Mouse (Mus musculus) lung, postnatal 36 days (tissue): ENCODE data around the gene Olfr978.
"Not testable (repeated sequence)": the region's sequence is repeated elsewhere in the genome, so short reads cannot be mapped to it uniquely, and the experiment has no call there.

Experiments used
- DNase-seq: peaks from one replicate; pipeline ENCODE4 v3.0.0; 2022; ENCODE audit warnings: mixed read lengths

The Olfr978 gene

GRCm38 (mm10) chr9:39991813-39992212, at the start of gene Olfr978:
Olfr978 (plus strand) TSS chr9:39992113.
- no peak for DNase-seq

DNA sequence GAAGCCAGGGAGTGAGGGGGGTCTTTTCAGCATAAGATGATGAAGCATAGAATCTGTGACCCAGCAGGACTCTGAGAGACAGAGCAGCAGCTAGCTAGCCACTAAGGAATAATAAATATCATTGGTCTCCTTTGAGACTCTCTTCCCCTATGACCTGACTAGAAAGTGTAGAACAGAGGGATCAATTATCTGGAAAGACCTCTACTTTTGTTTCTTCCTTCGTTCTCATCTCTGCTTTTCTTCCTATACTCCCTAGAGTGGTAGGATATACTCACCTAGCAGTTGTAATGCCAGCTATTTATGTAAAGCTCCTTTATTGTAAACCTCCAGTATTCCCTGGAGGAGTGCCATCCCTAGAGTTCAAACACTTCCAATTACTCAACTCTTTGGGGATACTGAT, 40.0 kb upstream of the Olfr978 start, which contains the start of gene Olfr975:
TSS of gene Olfr975 (minus strand) at position 101 of the 400 bp plus-strand sequence.
- no peak for DNase-seq

DNA sequence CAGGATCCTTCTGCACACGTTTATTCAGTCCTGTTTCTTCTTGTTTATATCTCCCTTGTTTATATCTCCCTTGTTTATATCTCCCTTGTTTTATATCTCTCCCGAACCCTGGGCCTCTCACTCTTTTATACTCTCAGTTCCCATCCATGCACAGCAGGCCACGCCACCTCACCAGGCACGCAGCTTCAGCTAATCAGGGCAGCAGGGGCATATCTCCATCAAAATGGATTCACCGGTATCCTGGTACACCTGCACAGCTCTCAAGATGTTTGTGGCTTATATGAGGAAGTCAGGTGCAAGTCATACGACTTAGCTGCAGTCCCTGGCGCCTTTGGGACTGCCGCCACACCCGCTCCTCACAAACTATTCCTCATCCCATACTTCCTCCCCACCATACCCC, 30.9 kb upstream of the Olfr978 start, which contains the start of gene Olfr976:
TSS of gene Olfr976 (minus strand) at position 101 of the 400 bp plus-strand sequence.
- not testable (repeated sequence) for DNase-seq

DNA sequence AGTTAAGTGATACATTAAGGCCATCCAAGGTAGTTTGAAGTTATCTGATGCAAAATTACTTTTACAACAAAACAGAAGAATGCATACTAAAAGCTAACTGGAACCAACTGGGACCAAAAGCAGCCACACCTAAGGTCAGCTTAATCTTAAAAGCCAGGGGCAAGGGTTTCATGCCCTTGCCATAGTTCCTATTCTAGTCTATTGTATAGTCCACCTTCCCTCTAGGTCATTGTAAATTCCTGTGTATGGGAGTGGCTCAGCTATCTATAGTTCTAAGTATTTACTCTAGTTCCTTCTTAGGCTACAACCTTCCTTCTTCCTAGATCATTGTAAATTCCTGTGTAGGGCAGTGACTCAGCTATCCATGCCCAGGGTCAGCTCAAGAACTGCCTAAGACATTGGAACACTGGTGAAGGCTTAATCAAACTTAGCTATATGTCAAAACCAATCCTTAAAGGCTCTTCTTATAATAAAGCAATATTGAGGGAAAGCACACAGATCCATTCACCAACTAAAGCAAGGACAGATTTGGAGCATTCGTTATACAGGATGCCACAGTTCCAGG, 15.2 kb upstream of the Olfr978 start:
- not testable (repeated sequence) for DNase-seq

- DNase-seq, result no peak
Measured at GRCm38 (mm10) chr9:40003365-40003764, 11.5 kb downstream of the Olfr978 start, which contains the start of gene Olfr979. Olfr979 (minus strand) TSS chr9:40003465.

- DNase-seq, result no peak
Measured at GRCm38 (mm10) chr9:40009482-40009881, 17.6 kb downstream of the Olfr978 start, which contains the start of gene Olfr980. Olfr980 (minus strand) TSS chr9:40009582.

DNA sequence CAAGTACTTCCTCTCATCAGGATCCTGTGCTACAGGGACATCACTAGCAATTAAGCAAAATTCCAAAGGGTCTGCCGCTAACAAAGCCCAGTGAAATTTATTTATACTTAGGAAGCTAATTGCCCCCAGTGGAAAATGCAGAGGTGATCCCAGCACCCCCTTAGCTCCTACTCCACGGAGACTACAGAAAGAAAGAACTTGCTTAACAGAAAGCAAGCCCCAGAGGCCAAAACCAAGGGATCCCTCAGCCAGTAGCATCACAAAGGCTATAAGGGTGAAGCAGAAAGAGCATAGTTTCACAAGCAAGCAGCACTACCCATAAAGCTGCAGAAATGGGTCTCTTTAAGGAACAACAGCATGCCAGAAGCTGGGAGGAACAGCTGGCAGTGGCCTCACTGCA, 29.3 kb downstream of the Olfr978 start, which contains the start of gene Olfr981:
TSS of gene Olfr981 (plus strand) at position 301 of the 400 bp plus-strand sequence.
- no peak for DNase-seq
